Mouse (Mus musculus) CH12.LX (cell line): ENCODE results near the gene Dpf1.

Experiments used
- BHLHE40 ChIP-seq: IDR thresholded peaks from 2 replicates; pipeline ENCODE4 v1.6.1; 2011; ENCODE audit warnings: mild to moderate bottlenecking, low read depth, low read length, improper control_type of control experiment
- CHD2 ChIP-seq: IDR thresholded peaks from 2 replicates; pipeline ENCODE4 v1.6.1; 2011; ENCODE audit warnings: low read length, improper control_type of control experiment
- CTCF ChIP-seq, 2 experiments: IDR thresholded peaks in 1 of 2; conservative IDR thresholded peaks in 1 of 2; 2 replicates each; pipeline ENCODE4 v1.5.1; 2011 to 2012; ENCODE audit warnings: low read depth in 2 of 2, low read length in 2 of 2, improper control_type of control experiment in 1 of 2, inconsistent platforms in 1 of 2, mild to moderate bottlenecking in 1 of 2, moderate library complexity in 1 of 2
- ELF1 ChIP-seq: IDR thresholded peaks from 2 replicates; pipeline ENCODE4 v1.6.1; 2014; ENCODE audit warnings: low read depth, mild to moderate bottlenecking, inconsistent platforms, low read length, improper control_type of control experiment
- EP300 ChIP-seq: IDR thresholded peaks from 2 replicates; pipeline ENCODE4 v1.6.1; 2011; ENCODE audit warnings: low read length, improper control_type of control experiment
- ETS1 ChIP-seq: conservative IDR thresholded peaks from 2 replicates; pipeline ENCODE4 v1.6.1; 2012; ENCODE audit warnings: low read depth, mild to moderate bottlenecking, inconsistent platforms, low read length, improper control_type of control experiment, moderate library complexity
- HCFC1 ChIP-seq: IDR thresholded peaks from 2 replicates; pipeline ENCODE4 v1.6.1; 2012; ENCODE audit warnings: low read depth, mild to moderate bottlenecking, inconsistent platforms, low read length, improper control_type of control experiment
- POLR2A ChIP-seq: IDR thresholded peaks from 2 replicates; pipeline ENCODE4 v1.6.1; 2011; ENCODE audit warnings: low read depth, mild to moderate bottlenecking, improper control_type of control experiment, low read length
- POLR2AphosphoS2 ChIP-seq: IDR thresholded peaks from 2 replicates; pipeline ENCODE4 v1.6.1; 2011; ENCODE audit warnings: low read depth, low read length, improper control_type of control experiment
- RCOR1 ChIP-seq: conservative IDR thresholded peaks from 2 replicates; pipeline ENCODE4 v1.6.1; 2012; ENCODE audit warnings: low read depth, mild to moderate bottlenecking, inconsistent platforms, low read length, improper control_type of control experiment
- SMC3 ChIP-seq: IDR thresholded peaks from 2 replicates; pipeline ENCODE4 v1.6.1; 2011; ENCODE audit warnings: low read depth, low read length, improper control_type of control experiment
- TCF12 ChIP-seq: IDR thresholded peaks from 2 replicates; pipeline ENCODE4 v1.6.1; 2014; ENCODE audit warnings: low read depth, mild to moderate bottlenecking, inconsistent platforms, low read length, improper control_type of control experiment

GRCm38 (mm10) chr7:29317558-29317957 lies 13.8 kb downstream of the Dpf1 start:
- no peak for TF ChIP-seq RCOR1
- no peak for TF ChIP-seq CTCF (conservative IDR thresholded peaks at IDR 0.05 in 1 of 2, IDR thresholded peaks at IDR 0.05 in 1 of 2; ENCODE audit: low read depth in 2 of 2, low read length in 2 of 2)
- no peak for TF ChIP-seq ETS1
- TF ChIP-seq SMC3, result no peak
- TF ChIP-seq BHLHE40, result no peak
- no peak for TF ChIP-seq CHD2
- TF ChIP-seq POLR2A, result no peak
- no peak for TF ChIP-seq EP300
- TF ChIP-seq HCFC1, result no peak
- no peak for TF ChIP-seq POLR2AphosphoS2
- TF ChIP-seq ELF1, result no peak
- no peak for TF ChIP-seq TCF12
